Mouse (Mus musculus): ENCODE data around the gene Igf2r.

DNA sequence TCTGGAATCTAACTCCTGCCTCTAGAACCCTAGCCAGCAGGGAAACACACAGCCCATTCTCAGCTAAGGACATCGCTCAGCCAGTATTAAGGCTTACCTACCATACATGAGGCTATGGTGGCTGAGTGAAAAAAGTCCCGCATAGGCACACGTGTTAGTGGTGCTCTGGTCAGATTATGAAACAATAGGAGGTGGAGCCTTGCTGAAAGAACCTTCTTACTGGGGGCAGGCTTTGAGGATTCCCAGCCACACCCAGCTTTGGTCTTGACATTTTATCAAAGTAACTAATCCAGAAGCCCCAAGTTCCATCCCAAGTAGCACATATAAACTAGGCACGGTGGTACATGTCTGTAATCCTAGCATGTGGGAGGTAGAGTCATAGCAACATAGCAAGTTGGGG, 16.4 kb downstream of the Igf2r start:
- TF ChIP-seq CTCF (IDR thresholded peaks at IDR 0.05; ENCODE audit: insufficient read depth, low read length) (no peak), POLR2A (IDR thresholded peaks at IDR 0.05; ENCODE audit: borderline replicate concordance, extremely low read depth, low read depth, low read length) (no peak)
